Mouse (Mus musculus): ENCODE measurements at regions not wholly inside any gene's neighbourhood (a gene's known extent, or its start where the extent isn't known, plus 50 kb on each side); places are given as distances from the start of the nearest gene placed in this dataset.

GRCm38 (mm10) chr2:45389902-45390492 lies 272.8 kb upstream of the Zeb2 start:
- Histone ChIP-seq H3K9ac (replicated peaks) (no peak overlapping the region), H3K4me2 (ENCODE audit: low read depth, low read length) (no peak overlapping the region), H3K27me3 (ENCODE audit: insufficient read depth, low read length) (no peaks in the 10 kb centered on the region), H3K4me3 (ENCODE audit: low read depth, low read length) (no peak overlapping the region), H3K9me3 (ENCODE audit: low read length) (no peaks in the 10 kb centered on the region), H3K36me3 (replicated peaks; ENCODE audit: insufficient read depth, low read length) (no peaks in the 10 kb centered on the region), H3K27ac (ENCODE audit: low read depth) (no peak overlapping the region), H3K4me1 (ENCODE audit: insufficient read depth) (no peaks in the 10 kb centered on the region)
- no peak for TF ChIP-seq EP300 (IDR thresholded peaks at IDR 0.05; ENCODE audit: low read depth)
- no peak for TF ChIP-seq CTCF (IDR thresholded peaks at IDR 0.05; ENCODE audit: low read depth)
- DNase-seq (no peak), ATAC-seq (no peak)

- Histone ChIP-seq H3K36me3 (replicated peaks; ENCODE audit: insufficient read depth, low read length) (no peaks in the 10 kb centered on the region), H3K27ac (ENCODE audit: low read depth) (no peak overlapping the region), H3K9me3 (ENCODE audit: low read length) (no peaks in the 10 kb centered on the region), H3K4me3 (ENCODE audit: low read depth, low read length) (no peak overlapping the region), H3K9ac (replicated peaks) (no peak overlapping the region), H3K27me3 (ENCODE audit: insufficient read depth, low read length) (no peaks in the 10 kb centered on the region), H3K4me2 (ENCODE audit: low read depth, low read length) (no peak overlapping the region), H3K4me1 (ENCODE audit: insufficient read depth) (no peaks in the 10 kb centered on the region)
- DNase-seq (no peak), ATAC-seq (no peak)
- WGBS (ENCODE audit: insufficient replicate concordance) = 74% methylated on average over 4 of the region's 4 CpGs
- TF ChIP-seq CTCF (IDR thresholded peaks at IDR 0.05; ENCODE audit: low read depth) (no peak), EP300 (IDR thresholded peaks at IDR 0.05; ENCODE audit: low read depth) (no peak)
These were observed 254.1 kb upstream of the Zeb2 start for GRCm38 (mm10) chr2:45371268-45371667.

- Histone ChIP-seq H3K4me2 (ENCODE audit: low read depth, low read length) (no peak overlapping the region), H3K27ac (ENCODE audit: low read depth) (no peak overlapping the region), H3K4me3 (ENCODE audit: low read depth, low read length) (no peak overlapping the region), H3K9me3 (ENCODE audit: low read length) (no peaks in the 10 kb centered on the region), H3K27me3 (ENCODE audit: insufficient read depth, low read length) (no peaks in the 10 kb centered on the region), H3K4me1 (ENCODE audit: insufficient read depth) (no peaks in the 10 kb centered on the region), H3K9ac (replicated peaks) (no peak overlapping the region), H3K36me3 (replicated peaks; ENCODE audit: insufficient read depth, low read length) (no peaks in the 10 kb centered on the region)
- ATAC-seq (no peak), DNase-seq (no peak)
- WGBS (ENCODE audit: insufficient replicate concordance) = 40% methylated on average over 1 of the region's 1 CpGs
- TF ChIP-seq EP300 (IDR thresholded peaks at IDR 0.05; ENCODE audit: low read depth) (no peak), CTCF (IDR thresholded peaks at IDR 0.05; ENCODE audit: low read depth) (no peak)
These were observed 253.4 kb upstream of the Zeb2 start for GRCm38 (mm10) chr2:45370615-45370968.

GRCm38 (mm10) chr2:45369914-45370614 lies 252.9 kb upstream of the Zeb2 start:
- H3K27ac ChIP-seq (ENCODE audit: low read depth) = no peak overlapping the region
- H3K4me2 ChIP-seq (ENCODE audit: low read depth, low read length) = no peak overlapping the region
- H3K27me3 ChIP-seq (ENCODE audit: insufficient read depth, low read length) = no peaks in the 10 kb centered on the region
- no peak overlapping the region for H3K4me3 ChIP-seq (ENCODE audit: low read depth, low read length)
- H3K9ac ChIP-seq (replicated peaks) = no peak overlapping the region
- no peaks in the 10 kb centered on the region for H3K9me3 ChIP-seq (ENCODE audit: low read length)
- H3K4me1 ChIP-seq (ENCODE audit: insufficient read depth) = no peaks in the 10 kb centered on the region
- DNase-seq (no peak), ATAC-seq (no peak)
- 75% methylated on average over 5 of the region's 5 CpGs for WGBS (ENCODE audit: insufficient replicate concordance)
- H3K36me3 ChIP-seq (replicated peaks; ENCODE audit: insufficient read depth, low read length) = no peaks in the 10 kb centered on the region
- TF ChIP-seq EP300 (IDR thresholded peaks at IDR 0.05; ENCODE audit: low read depth) = no peak
- TF ChIP-seq CTCF (IDR thresholded peaks at IDR 0.05; ENCODE audit: low read depth) = no peak

- TF ChIP-seq CTCF (IDR thresholded peaks at IDR 0.05; ENCODE audit: low read depth) = no peak
- TF ChIP-seq EP300 (IDR thresholded peaks at IDR 0.05; ENCODE audit: low read depth) = no peak
- Histone ChIP-seq H3K9me3 (ENCODE audit: low read length) (no peaks in the 10 kb centered on the region), H3K27ac (ENCODE audit: low read depth) (no peak overlapping the region), H3K4me2 (ENCODE audit: low read depth, low read length) (no peak overlapping the region), H3K4me1 (ENCODE audit: insufficient read depth) (no peaks in the 10 kb centered on the region), H3K4me3 (ENCODE audit: low read depth, low read length) (no peak overlapping the region), H3K9ac (replicated peaks) (no peak overlapping the region), H3K27me3 (ENCODE audit: insufficient read depth, low read length) (no peaks in the 10 kb centered on the region), H3K36me3 (replicated peaks; ENCODE audit: insufficient read depth, low read length) (no peaks in the 10 kb centered on the region)
- no peak for ATAC-seq
- no peak for DNase-seq
- 85% methylated on average over 4 of the region's 4 CpGs for WGBS (ENCODE audit: insufficient replicate concordance)
These were observed 252.2 kb upstream of the Zeb2 start for GRCm38 (mm10) chr2:45369432-45369831.

GRCm38 (mm10) chr2:45367436-45368193 lies 250.4 kb upstream of the Zeb2 start:
- Histone ChIP-seq H3K4me2 (ENCODE audit: low read depth, low read length) (no peak overlapping the region), H3K9me3 (ENCODE audit: low read length) (no peaks in the 10 kb centered on the region), H3K4me1 (ENCODE audit: insufficient read depth) (no peaks in the 10 kb centered on the region), H3K27ac (ENCODE audit: low read depth) (no peak overlapping the region), H3K36me3 (replicated peaks; ENCODE audit: insufficient read depth, low read length) (no peaks in the 10 kb centered on the region), H3K9ac (replicated peaks) (no peak overlapping the region), H3K4me3 (ENCODE audit: low read depth, low read length) (no peak overlapping the region), H3K27me3 (ENCODE audit: insufficient read depth, low read length) (no peaks in the 10 kb centered on the region)
- no peak for ATAC-seq
- DNase-seq = no peak
- TF ChIP-seq CTCF (IDR thresholded peaks at IDR 0.05; ENCODE audit: low read depth) = no peak
- no peak for TF ChIP-seq EP300 (IDR thresholded peaks at IDR 0.05; ENCODE audit: low read depth)
- WGBS (ENCODE audit: insufficient replicate concordance) = 81% methylated on average over 10 of the region's 10 CpGs
